Mouse (Mus musculus) midbrain, embryonic 14.5 days (tissue): Measurements from ENCODE around the gene Mllt6. TPM values are rescaled to one million over a fixed set of nuclear protein-coding genes. Genes with fewer than 3 reads are reported as not detected.

ENCODE experiments used
- ATAC-seq: fragments of 200-750 bp; cut with Nextera tagmentation; 2 replicates; pipeline ENCODE4 v1.8.0; 2017; ENCODE audit warnings: moderate number of reproducible peaks, moderate library complexity; ENCODE audit not compliant: low FRiP score, low TSS enrichment
- DNase-seq: peaks from one replicate; pipeline ENCODE4 v3.0.0-alpha.2; 2015
- H3K27ac ChIP-seq: fragments of 300-500 bp; sonication (generic); replicated peaks from 2 replicates; pipeline ENCODE4 v1.5.1; 2014; ENCODE audit warnings: mild to moderate bottlenecking, low read depth, low read length, moderate library complexity
- H3K27me3 ChIP-seq: fragments of 300-500 bp; sonication (generic); 2 replicates; pipeline ENCODE4 v1.6.1; 2014; ENCODE audit warnings: low read length, control low read depth, mixed read lengths; ENCODE audit not compliant: control insufficient read depth, insufficient read depth
- H3K36me3 ChIP-seq: fragments of 300-500 bp; sonication (generic); 2 replicates; pipeline ENCODE4 v1.6.1; 2014; ENCODE audit warnings: low read length, control low read depth; ENCODE audit not compliant: control insufficient read depth, insufficient read depth
- H3K4me1 ChIP-seq: fragments of 300-500 bp; sonication (generic); 2 replicates; pipeline ENCODE4 v1.6.1; 2014; ENCODE audit warnings: mild to moderate bottlenecking, antibody characterized with exemption, low read length, control low read depth; ENCODE audit not compliant: control insufficient read depth, insufficient read depth
- H3K4me2 ChIP-seq: fragments of 300-500 bp; sonication (generic); 2 replicates; pipeline ENCODE4 v1.6.1; 2014; ENCODE audit warnings: mild to moderate bottlenecking, low read length, moderate library complexity
- H3K4me3 ChIP-seq: fragments of 300-500 bp; sonication (generic); replicated peaks from 2 replicates; pipeline ENCODE4 v1.5.1; 2014; ENCODE audit warnings: low read depth, low read length
- H3K9ac ChIP-seq: fragments of 300-500 bp; sonication (generic); replicated peaks from 2 replicates; pipeline ENCODE4 v1.6.1; 2014; ENCODE audit warnings: mild to moderate bottlenecking, low read length, moderate library complexity
- H3K9me3 ChIP-seq: fragments of 300-500 bp; sonication (generic); 2 replicates; pipeline ENCODE4 v1.6.1; 2016; ENCODE audit warnings: low read length, control low read depth, mixed read lengths; ENCODE audit not compliant: control insufficient read depth
- WGBS: fragments of 180-500 bp; shearing (Covaris S2); extraction: QIAGEN DNeasy Blood & Tissue Kit; methylation state at CpG from one replicate; pipeline ENCODE4 v1.1.7; 2014; 5-methylcytosine and 5-hydroxymethylcytosine counted together
- polyA plus RNA-seq: library from polyadenylated mRNA; unstranded; fragments of >200 nt; fragmentation: Nextera tagmentation; extraction: Ambion mirVana; gene quantifications from 2 replicates; pipeline ENCODE4 v1.2.1, GENCODE M21; 2014

Gene Mllt6
- polyA plus RNA-seq, 1 experiment from 2014 or later = 6.2 TPM

DNA sequence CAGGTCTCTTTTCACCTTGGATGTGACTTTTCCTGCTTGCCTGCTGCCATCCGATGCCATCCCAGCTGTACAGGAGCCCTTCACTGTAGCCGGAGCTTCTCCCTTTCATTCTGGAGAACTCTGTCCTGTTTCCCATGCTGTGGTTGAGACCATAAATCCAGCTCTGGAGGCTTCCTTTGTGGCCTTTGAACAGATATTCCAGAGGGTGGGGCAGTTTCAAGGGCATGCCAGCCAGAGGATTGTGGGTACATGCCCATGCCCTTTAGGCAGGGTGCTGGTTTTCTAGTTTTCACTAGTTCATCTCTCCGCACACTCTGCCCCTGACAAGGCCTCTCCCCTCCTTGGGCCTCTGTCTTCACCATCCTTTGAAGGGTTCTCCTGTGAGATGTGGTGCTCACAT is 23.8 kb downstream of the Mllt6 start:
- ATAC-seq (no peak), DNase-seq (no peak)
- Histone ChIP-seq H3K4me3 (no peak overlapping the region), H3K27ac (no peak overlapping the region), H3K36me3 (peaks cover 45% of the 10 kb centered on the region), H3K27me3 (no peaks in the 10 kb centered on the region), H3K4me2 (no peak overlapping the region), H3K9me3 (no peaks in the 10 kb centered on the region), H3K4me1 (peaks cover 6% of the 10 kb centered on the region; the same call in 1 of the 2 replicates), H3K9ac (no peak overlapping the region)
- 90% methylated on average over 3 of the region's 3 CpGs for WGBS

DNA sequence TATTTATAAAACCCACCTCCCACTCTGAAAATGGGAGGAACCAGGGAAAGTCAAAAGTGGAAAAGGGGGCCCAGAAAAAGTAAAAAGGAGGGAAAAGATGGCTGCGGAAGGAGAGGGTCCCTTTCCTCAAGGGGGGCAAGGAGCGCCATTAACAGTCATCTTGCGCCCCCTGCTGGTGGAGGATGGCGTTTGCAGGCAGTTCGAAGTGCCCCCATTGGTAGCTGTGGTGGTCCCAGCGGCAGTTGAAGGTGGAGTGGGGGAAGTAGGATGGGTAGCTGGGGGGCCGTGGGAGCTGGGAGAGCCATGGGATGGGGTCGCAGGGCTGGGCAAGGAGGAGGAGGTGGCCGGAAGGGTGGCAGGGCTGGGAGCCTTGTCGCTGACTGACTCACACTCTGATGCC is 26.6 kb downstream of the Mllt6 start:
- Histone ChIP-seq H3K4me2 (no peak overlapping the region), H3K27ac (no peak overlapping the region), H3K27me3 (no peaks in the 10 kb centered on the region), H3K4me3 (no peak overlapping the region), H3K4me1 (peaks cover 14% of the 10 kb centered on the region), H3K9ac (no peak overlapping the region), H3K9me3 (no peaks in the 10 kb centered on the region), H3K36me3 (peaks cover 51% of the 10 kb centered on the region)
- 28% methylated on average over 10 of the region's 10 CpGs for WGBS
- ATAC-seq (no peak), DNase-seq (peak; percentile 88)

DNA sequence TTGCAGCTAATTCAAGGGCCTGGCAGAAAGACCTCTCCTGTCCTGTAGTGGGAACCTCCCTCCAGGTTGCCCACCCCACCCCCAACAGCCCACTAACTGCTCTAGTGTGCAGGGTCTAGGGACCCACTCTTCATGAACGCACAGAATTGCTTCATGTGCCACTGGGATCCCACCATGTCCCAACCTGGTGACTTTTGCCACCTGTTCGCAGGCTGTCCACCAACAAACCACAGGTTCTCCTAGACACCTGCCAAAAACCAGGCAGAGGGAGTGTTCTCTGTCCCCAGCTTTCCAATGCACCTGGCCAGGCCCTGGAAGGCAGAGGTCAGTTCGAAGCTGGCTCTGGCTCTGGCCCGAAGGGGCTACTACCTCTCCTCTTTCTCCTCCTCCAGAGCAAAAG is 31.2 kb downstream of the Mllt6 start:
- Histone ChIP-seq H3K36me3 (peaks cover 37% of the 10 kb centered on the region), H3K27ac (peak overlapping the region; percentile 73), H3K4me2 (peak overlapping the region; percentile 65; the same call in 1 of the 2 replicates), H3K9ac (no peak overlapping the region), H3K9me3 (no peaks in the 10 kb centered on the region), H3K4me3 (peak overlapping the region; percentile 93; the same call in 1 of the 2 replicates), H3K27me3 (no peaks in the 10 kb centered on the region), H3K4me1 (peaks cover 40% of the 10 kb centered on the region)
- DNase-seq = no peak
- WGBS = 84% methylated on average over 4 of the region's 4 CpGs
- ATAC-seq = no peak

DNA sequence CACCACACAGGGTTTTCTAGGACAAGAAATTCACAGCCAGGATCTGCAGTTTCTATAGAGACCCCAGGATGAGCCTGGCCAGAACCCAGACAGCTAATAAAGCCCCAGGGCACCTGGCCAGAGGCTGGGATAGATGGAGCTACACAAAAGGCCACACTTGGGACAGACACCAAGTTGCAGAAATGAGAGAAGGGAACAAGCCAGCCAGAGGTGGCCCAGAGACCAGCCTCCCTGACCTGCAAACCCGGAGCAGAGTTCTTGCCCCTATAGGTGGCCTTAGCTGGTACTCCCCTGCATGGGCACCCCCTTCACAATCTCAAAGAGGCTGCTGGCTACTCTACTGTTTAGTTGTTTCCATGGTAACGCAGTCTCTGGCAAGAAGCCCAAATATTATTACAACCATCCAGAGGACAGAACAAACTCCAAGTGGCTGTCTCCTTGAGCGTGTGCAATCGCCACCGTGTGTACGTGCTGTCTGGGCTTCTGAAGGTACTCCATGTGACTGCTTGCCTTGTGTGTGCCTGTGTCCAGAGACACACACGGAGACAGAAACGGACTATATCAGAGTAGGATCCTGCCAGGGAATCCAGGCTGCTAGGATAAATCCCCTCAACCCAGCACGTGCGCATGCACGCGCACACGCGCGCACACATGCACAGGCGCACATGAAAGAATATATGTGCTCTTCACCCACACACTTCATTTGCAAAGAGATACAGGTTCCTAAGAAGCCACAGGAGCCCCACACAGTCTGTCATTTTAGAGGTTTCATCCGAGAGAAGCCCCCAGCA is 31.9 kb downstream of the Mllt6 start:
- Histone ChIP-seq H3K9me3 (no peaks in the 10 kb centered on the region), H3K27ac (peak overlapping the region; percentile 79), H3K36me3 (peaks cover 32% of the 10 kb centered on the region), H3K27me3 (no peaks in the 10 kb centered on the region), H3K9ac (peak overlapping the region; percentile 37), H3K4me2 (peak overlapping the region; percentile 65), H3K4me3 (peak overlapping the region; percentile 93), H3K4me1 (peaks cover 40% of the 10 kb centered on the region)
- no peak for ATAC-seq
- DNase-seq = peak; percentile 85
- WGBS = 34% methylated on average over 17 of the region's 17 CpGs

DNA sequence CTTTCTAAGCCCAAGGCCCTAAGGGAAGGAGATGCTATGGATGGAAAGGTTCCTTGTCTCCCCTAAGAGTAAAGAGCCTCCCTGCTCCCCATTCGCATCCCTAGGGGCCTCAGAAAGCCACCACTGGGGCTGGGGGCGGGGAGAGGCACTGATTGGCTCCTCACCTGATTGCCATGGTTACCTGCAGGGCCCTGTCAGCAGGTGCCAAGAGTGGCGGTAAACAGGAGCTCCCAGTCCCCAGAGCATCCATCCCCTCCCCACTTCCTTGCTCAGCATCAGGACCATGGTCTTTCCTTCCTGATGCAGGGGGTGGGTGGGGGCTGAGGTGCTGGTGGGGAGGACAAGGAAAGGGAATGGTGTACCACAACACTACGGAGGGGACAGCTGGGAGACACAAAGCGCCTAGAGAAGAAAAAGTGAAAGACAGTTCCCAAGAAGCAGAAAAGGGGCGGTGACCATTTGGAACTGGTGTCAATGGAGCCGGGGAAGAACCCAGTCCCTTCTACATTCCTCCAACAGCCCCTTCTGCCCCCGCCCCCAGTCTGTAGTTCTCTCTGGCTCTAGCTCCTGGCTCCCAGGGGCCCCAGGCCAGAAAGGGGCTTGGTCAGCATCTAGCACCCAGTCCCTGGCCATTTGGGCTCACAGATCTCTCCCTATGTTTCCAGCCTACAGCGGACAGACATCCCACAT is 32.6 kb downstream of the Mllt6 start:
- Histone ChIP-seq H3K4me1 (peaks cover 41% of the 10 kb centered on the region), H3K4me3 (peak overlapping the region; percentile 93), H3K9me3 (no peaks in the 10 kb centered on the region), H3K9ac (peak overlapping the region; percentile 37), H3K36me3 (peaks cover 25% of the 10 kb centered on the region), H3K27ac (peak overlapping the region; percentile 79), H3K4me2 (peak overlapping the region; percentile 65), H3K27me3 (no peaks in the 10 kb centered on the region)
- ATAC-seq = no peak
- WGBS = 25% methylated on average over 9 of the region's 9 CpGs
- DNase-seq = peak; percentile 55

DNA sequence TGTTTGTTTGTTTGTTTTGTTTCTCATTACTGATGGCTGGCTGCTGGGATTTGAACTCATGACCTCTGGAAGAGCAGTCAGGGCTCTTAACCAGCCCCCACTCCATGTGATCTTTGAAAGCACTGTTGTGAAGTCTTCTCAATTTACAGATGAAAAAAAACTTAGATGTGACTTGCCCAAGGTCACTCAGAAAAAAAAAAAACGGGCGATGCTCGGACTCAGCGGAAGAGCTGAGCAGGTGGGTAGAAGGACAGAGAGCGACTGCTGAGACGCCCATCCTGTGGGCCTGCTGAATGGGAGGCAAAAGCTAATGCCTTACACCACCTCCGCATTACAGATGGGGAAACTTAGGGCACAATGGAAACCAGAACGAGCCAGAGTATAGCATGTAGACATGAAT is 33.5 kb downstream of the Mllt6 start:
- Histone ChIP-seq H3K27ac (0 out of 2 replicates have a peak overlapping the region, but pooled peaks have one; percentile 79), H3K4me3 (peak overlapping the region; percentile 93)
- WGBS = 76% methylated on average over 8 of the region's 8 CpGs

DNA sequence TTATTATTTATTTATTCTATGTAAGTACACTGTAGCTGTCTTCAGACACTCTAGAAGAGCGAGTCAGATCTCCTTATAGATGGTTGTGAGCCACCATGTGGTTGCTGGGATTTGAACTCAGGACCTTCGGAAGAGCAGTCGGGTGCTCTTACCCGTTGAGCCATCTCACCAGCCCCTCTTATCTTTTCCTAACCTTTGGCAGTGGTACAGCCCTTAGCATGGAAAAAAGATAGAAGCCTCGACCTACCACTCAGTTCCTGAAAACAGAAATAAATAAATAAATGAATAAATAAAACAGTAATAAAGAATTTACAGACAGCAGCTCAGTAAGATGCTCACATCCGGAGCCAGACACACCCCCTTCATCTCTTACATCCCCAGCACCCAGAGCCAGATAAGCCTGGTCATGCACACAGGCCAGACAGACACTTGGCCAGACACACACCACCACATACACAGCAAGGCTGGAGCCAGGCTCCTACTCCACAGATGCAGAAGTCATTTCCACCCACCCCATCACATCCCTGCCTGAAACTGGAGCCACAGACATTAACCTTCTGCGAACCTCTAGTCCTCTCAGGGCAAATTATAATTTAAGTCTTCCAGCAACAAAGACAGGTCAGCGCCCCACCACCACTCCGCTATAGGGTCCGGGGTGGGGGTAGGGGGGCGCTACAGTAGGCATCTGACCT is 34.1 kb downstream of the Mllt6 start:
- no peak for ATAC-seq
- Histone ChIP-seq H3K9me3 (no peaks in the 10 kb centered on the region), H3K9ac (peak overlapping the region; percentile 96), H3K4me3 (peak overlapping the region; percentile 93), H3K36me3 (peaks cover 11% of the 10 kb centered on the region), H3K27me3 (no peaks in the 10 kb centered on the region), H3K4me2 (peak overlapping the region; percentile 65), H3K27ac (peak overlapping the region; percentile 98), H3K4me1 (peaks cover 54% of the 10 kb centered on the region)
- WGBS = 53% methylated on average over 11 of the region's 11 CpGs
- DNase-seq = no peak

More for the DNA sequence above, 33.5 kb downstream of the Mllt6 start:
- DNase-seq (no peak), ATAC-seq (no peak)
- Histone ChIP-seq H3K9me3 (no peaks in the 10 kb centered on the region), H3K4me1 (peaks cover 49% of the 10 kb centered on the region), H3K4me2 (peak overlapping the region; percentile 65), H3K36me3 (peaks cover 17% of the 10 kb centered on the region), H3K9ac (0 out of 2 replicates have a peak overlapping the region, but pooled peaks have one; percentile 23), H3K27me3 (no peaks in the 10 kb centered on the region)

DNA sequence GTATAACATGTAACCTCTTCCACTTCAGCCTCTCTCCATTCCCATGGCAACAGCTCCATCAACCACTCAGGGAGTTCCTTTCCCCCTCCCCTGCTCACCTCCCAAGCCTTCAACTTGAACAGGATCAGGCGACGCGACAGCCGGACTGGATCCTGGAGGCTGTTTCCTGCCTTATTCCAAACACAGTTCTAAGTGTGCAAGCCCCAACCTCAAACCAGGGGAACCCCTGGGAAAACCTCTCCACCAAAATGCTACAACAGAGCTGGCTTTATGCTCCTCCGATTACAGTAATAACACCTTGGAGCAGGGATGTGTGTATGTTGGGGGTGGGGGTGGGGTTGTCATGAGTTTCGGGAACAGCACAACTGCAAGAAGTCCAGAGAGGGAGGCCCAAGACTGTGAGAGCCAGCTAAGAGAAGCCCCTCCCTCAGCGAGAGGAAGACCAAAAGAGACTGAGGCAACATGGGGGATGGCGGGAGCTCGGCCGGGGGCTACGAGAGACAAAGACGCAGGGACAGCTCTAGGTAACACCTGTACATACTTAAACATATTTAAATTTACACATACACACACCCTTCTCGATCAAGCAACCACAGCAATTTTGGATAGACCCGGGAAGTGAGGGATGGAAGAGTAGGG is 34.8 kb downstream of the Mllt6 start:
- Histone ChIP-seq H3K4me3 (peak overlapping the region; percentile 93), H3K4me1 (peaks cover 54% of the 10 kb centered on the region), H3K9ac (peak overlapping the region; percentile 96), H3K27ac (peak overlapping the region; percentile 98), H3K9me3 (no peaks in the 10 kb centered on the region), H3K4me2 (peak overlapping the region; percentile 65), H3K36me3 (peaks cover 4% of the 10 kb centered on the region), H3K27me3 (no peaks in the 10 kb centered on the region)
- DNase-seq (peak; percentile 68), ATAC-seq (no peak)
- WGBS = under 1% methylated on average over 14 of the region's 14 CpGs
